12 mouse cellular contexts compared by ENCODE assay signal in genomic region chr12:40200484-40201235, GRCm38 (mm10). TPM values are rescaled to one million over a fixed set of nuclear protein-coding genes. Genes with fewer than 3 reads are reported as not detected.
"Had no signal": no experiment of that assay in that cellular context is flagged by ENCODE, and none has a peak within 500 bp of the region (broad histone marks: within the 10 kb centered on the region; RNA-seq: fewer than 3 reads in every experiment).

No protein-coding gene starts in this region.

- H3K9ac ChIP-seq: liver, embryonic 15.5 days; lung, embryonic 14.5 days; midbrain, embryonic 12.5 days; neural tube, embryonic 12.5 days; stomach, embryonic 15.5 days had no signal

- H3K4me1 ChIP-seq: liver, embryonic 15.5 days; midbrain, embryonic 12.5 days; neural tube, embryonic 12.5 days; stomach, embryonic 15.5 days had no signal

- H3K27me3 ChIP-seq: liver, embryonic 15.5 days; megakaryocyte, embryonic 14.5 days; midbrain, embryonic 12.5 days; neural tube, embryonic 12.5 days; stomach, embryonic 15.5 days had no signal

- H3K9me3 ChIP-seq: limb, embryonic 10.5 days; liver, embryonic 15.5 days; megakaryocyte, embryonic 14.5 days; midbrain, embryonic 12.5 days; neural tube, embryonic 12.5 days; stomach, embryonic 15.5 days had no signal

- H3K27ac ChIP-seq: layer of hippocampus, adult 2 months; left cerebral cortex, adult 2 months; limb, embryonic 10.5 days; liver, embryonic 15.5 days; macrophage; midbrain, embryonic 12.5 days; neural tube, embryonic 12.5 days; stomach, embryonic 15.5 days had no signal

- H3K4me3 ChIP-seq: layer of hippocampus, adult 2 months; left cerebral cortex, adult 2 months; limb, embryonic 10.5 days; liver, embryonic 15.5 days; megakaryocyte, embryonic 14.5 days; midbrain, embryonic 12.5 days; neural tube, embryonic 12.5 days; stomach, embryonic 15.5 days had no signal

RNA-seq across cellular contexts. Expression of gene Lsmem1, which starts 1.4 kb away (rescaled TPM):
- polyA plus RNA-seq: kidney, embryonic 14.5 days; limb, embryonic 10.5 days; lung, embryonic 14.5 days; macrophage; midbrain, embryonic 12.5 days; testis, adult 2 months had no signal
